Mouse (Mus musculus): Measurements from ENCODE around the gene Ubp1.
"Not testable (repeated sequence)": the region's sequence is repeated elsewhere in the genome, so short reads cannot be mapped to it uniquely, and the experiment has no call there.

The Ubp1 gene

DNA sequence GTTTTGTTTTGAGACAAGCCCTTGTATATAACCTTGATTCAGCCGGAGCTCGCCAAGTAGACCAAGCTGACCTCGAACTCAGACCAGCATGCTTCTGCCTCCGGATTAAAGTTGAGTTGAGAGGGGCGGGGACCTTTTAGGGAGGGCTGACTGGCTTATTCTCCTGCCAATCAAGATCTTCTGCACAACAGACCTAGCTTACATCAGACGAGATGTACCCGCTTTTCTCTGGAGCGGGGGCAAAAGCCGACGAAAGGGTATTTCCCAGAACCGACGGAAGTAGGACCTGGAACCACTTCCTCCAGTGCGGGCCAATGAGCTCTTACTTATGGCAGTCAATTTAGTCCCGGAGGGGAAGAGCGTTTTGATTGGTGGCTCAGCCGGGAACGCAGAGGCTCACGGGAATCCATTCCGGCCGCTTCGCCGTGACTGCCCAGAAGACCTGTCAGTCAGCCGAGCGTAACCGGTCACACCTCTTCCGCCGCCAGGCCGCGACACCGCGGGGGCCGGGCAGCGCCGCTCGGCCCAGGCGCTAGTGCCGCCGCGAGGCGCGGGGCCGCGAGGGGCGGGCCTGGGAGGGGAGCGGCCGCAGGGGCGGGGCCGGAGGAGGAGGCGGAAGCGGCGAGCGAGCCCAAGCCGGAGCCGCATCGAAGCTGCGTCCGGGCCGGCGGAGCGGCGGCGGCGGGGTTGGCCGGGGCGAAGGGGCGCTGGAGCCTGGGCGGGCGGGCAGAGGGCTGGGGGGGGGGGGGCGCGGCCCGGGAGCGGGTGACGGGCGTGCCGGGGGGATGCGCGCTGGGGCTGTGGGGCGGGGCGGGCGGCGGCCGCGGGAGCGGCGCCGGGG, at the start of gene Ubp1:
TSS of gene Ubp1 (plus strand) at position 401 of the 841 bp plus-strand sequence.
- ATAC-seq (ENCODE audit: insufficient number of reproducible peaks, low FRiP score, low TSS enrichment) = peak; percentile 97

GRCm38 (mm10) chr9:113894903-113895302, 35.8 kb upstream of the Ubp1 start:
- ATAC-seq (ENCODE audit: insufficient number of reproducible peaks, low FRiP score, low TSS enrichment) = no peak

GRCm38 (mm10) chr9:113903136-113903535, 27.6 kb upstream of the Ubp1 start:
- no peak for ATAC-seq (ENCODE audit: insufficient number of reproducible peaks, low FRiP score, low TSS enrichment)

GRCm38 (mm10) chr9:113904315-113904714, 26.4 kb upstream of the Ubp1 start:
- not testable (repeated sequence) for ATAC-seq (ENCODE audit: insufficient number of reproducible peaks, low FRiP score, low TSS enrichment)

GRCm38 (mm10) chr9:113915789-113916188, 14.9 kb upstream of the Ubp1 start:
- ATAC-seq (ENCODE audit: insufficient number of reproducible peaks, low FRiP score, low TSS enrichment) = no peak

DNA sequence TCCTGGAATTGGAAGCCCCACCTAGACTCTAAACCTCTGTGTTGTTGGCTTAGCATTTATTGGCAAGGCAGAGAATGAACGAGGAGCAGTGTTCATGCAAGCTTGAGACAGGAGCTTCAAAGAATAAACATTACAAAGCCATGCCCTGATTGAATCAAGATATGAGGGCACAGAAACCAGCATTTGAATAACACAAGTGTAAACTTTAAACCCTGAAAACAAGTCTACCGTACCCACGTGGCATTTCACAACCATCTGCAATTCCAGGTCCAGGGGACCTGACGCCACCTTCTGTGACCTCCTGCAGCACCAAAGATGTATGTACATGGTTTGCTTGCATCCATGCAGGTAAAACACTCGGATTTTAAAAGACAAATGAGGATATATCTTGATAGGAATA, 8.1 kb upstream of the Ubp1 start:
- ATAC-seq (ENCODE audit: insufficient number of reproducible peaks, low FRiP score, low TSS enrichment) = no peak

DNA sequence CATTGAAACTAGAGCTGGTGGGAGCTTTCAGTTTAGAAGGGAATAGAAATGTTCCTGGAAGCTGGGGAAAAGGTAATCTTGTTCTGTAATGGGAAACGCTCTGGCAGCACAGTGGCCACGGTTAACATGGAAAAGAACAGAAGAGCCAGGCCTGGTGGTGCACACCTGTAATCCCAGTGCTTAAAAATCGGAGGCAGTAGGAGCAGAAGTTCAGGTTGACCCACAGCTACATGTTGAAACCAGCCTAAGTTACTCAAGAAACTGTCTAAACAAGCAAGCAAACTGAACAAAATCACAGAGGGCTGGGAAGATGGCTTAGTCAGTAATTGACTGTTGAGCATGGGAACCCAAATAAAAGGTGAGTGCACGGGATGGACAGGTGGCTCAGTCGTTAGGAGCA, 5.9 kb upstream of the Ubp1 start:
- ATAC-seq (ENCODE audit: insufficient number of reproducible peaks, low FRiP score, low TSS enrichment) = no peak

- ATAC-seq (ENCODE audit: insufficient number of reproducible peaks, low FRiP score, low TSS enrichment) = no peak
Observed at GRCm38 (mm10) chr9:113928591-113928990, 2.1 kb upstream of the Ubp1 start.

DNA sequence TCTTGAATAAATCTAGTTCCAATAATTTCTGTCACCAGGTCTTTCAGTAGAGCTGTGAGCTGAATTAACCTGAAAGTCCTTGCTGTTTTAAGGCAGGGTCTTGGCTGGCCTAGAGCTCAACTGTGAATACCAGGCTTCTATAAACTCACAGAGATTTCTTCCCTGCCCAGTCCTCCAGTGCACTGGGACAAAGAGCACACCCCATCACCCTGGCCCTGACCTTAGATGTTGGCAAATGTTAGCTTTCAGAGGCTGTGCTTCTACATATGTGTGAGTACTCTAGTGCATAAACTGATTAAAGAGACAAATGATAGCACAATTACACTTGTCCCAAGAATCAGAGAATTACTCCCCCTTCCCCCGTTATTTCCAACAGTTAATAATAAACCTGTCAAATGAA, 1.1 kb upstream of the Ubp1 start:
- ATAC-seq (ENCODE audit: insufficient number of reproducible peaks, low FRiP score, low TSS enrichment) = no peak

GRCm38 (mm10) chr9:113931375-113932099, 803 bp downstream of the Ubp1 start:
- ATAC-seq (ENCODE audit: insufficient number of reproducible peaks, low FRiP score, low TSS enrichment) = no peak; the same call in 1 of the 2 replicates

- ATAC-seq (ENCODE audit: insufficient number of reproducible peaks, low FRiP score, low TSS enrichment) = no peak
Observed at GRCm38 (mm10) chr9:113932100-113932470, 1.4 kb downstream of the Ubp1 start.

DNA sequence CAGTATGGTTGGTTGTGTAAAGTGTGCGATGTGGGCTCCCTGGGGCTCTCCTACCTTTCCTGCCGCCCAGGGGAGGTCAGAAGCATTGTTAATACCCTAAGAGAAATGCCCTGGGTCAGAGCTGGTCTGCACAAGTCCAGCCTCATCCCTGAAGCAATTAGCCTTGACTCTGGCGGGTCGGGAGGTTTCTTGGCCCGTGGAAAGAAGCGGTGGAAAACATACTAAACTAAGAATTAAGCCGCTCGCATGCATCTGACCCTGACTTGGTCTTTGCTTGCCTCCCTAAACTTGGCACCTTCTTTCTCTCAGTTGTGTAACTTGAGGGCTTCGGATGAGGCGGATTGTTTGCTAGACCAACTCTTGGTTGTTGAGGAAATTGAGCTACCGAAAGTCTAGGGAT, 1.8 kb downstream of the Ubp1 start:
- ATAC-seq (ENCODE audit: insufficient number of reproducible peaks, low FRiP score, low TSS enrichment) = no peak

DNA sequence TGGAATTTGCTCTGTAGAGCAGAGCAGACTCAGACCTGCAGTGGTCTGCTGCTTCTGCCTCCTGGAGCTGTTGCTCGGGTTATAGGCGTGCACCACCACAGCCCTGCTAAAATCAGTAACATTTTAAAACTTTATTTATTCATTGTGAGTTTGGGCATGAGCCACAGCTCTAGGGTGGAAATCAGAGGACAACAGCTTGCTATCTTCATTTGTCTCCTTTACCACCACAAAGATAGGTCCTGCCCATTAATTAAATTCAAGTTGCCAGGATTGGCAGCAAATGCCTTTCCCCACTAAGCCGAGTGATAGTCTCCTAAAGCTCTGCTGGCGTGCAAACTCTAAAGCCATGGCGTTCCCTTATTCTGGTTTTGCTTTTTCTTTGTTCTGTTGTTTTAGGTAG, 4.9 kb downstream of the Ubp1 start:
- ATAC-seq (ENCODE audit: insufficient number of reproducible peaks, low FRiP score, low TSS enrichment) = no peak

GRCm38 (mm10) chr9:113939063-113939850, 8.5 kb downstream of the Ubp1 start:
- ATAC-seq (ENCODE audit: insufficient number of reproducible peaks, low FRiP score, low TSS enrichment) = peak; percentile 66; the same call in 1 of the 2 replicates

GRCm38 (mm10) chr9:113941103-113941805, 10.5 kb downstream of the Ubp1 start:
- ATAC-seq (ENCODE audit: insufficient number of reproducible peaks, low FRiP score, low TSS enrichment) = no peak

DNA sequence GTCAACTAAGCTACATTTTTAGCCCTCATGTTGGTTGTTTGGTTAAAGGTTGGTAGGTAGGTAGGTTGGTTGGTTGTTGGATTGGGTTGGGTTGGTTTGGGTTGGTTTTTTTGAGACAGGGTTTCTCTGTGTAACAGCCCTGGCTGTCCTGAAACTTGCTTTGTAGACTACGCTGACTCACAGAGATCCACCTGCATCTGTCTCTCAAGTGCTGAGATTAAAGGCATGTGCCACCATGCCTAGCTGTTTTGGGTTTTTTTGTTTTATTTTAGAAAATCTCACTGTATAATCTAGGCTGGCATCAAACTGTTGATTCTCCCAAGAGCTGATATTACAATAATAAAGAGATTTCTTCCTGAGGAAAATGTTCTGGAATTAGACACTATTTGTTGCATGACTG, 12.6 kb downstream of the Ubp1 start:
- ATAC-seq (ENCODE audit: insufficient number of reproducible peaks, low FRiP score, low TSS enrichment) = no peak

- no peak for ATAC-seq (ENCODE audit: insufficient number of reproducible peaks, low FRiP score, low TSS enrichment)
Observed at GRCm38 (mm10) chr9:113947216-113947615, 16.5 kb downstream of the Ubp1 start.

DNA sequence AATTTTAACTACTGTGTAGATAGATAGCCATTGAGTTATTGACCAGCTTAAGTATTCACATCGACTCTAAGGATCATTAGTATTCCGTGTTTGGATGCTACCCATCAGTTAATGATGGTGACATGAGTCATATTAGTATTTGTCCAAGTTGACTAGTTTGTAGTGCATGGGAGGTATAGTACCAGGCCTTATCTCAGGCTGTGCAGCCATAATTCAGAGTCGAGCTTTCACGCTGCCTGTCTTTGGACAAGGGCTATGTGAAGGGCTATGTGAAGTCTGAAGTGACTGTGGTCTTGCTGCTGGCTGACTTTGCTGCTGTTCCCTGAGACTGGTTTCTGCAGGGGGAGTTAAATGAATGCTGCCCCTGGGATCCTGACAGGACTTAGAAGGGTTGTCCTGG, 27.0 kb downstream of the Ubp1 start:
- ATAC-seq (ENCODE audit: insufficient number of reproducible peaks, low FRiP score, low TSS enrichment) = no peak

GRCm38 (mm10) chr9:113963718-113964117, 33.0 kb downstream of the Ubp1 start:
- no peak for ATAC-seq (ENCODE audit: insufficient number of reproducible peaks, low FRiP score, low TSS enrichment)

DNA sequence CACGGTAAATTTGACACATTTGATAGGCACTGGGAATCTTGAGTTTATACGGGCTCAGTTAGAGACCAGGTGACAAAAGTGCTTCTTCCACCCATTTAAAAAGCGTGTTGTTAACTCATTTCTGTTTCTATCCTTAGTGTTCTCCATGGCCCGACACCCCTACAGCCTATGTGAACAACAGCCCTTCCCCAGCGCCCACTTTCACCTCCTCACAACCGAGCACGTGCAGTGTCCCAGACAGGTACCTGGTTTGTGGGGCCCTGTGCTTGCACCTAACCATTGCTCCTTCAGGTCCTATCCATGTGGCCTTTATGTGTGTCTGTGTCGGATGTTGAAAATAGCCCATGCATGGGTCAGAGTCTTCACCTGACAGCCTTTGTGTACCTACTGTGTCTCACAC, 33.7 kb downstream of the Ubp1 start:
- no peak for ATAC-seq (ENCODE audit: insufficient number of reproducible peaks, low FRiP score, low TSS enrichment)

All from cerebellum, adult (tissue).